Mouse (Mus musculus) T-helper 1 cell (primary cell): ENCODE measurements around the gene Gpatch8.
"Not testable (repeated sequence)": the region's sequence is repeated elsewhere in the genome, so short reads cannot be mapped to it uniquely, and the experiment has no call there.

Experiments used
- in situ Hi-C: fragments of 300-600 bp; cut with MboI, MseI; formaldehyde crosslinking; loops from one replicate; pipeline ENCODE4 v1.15.1; 2025; ENCODE audit warnings: high pct_unique_total_duplicates

Gpatch8 gene

DNA sequence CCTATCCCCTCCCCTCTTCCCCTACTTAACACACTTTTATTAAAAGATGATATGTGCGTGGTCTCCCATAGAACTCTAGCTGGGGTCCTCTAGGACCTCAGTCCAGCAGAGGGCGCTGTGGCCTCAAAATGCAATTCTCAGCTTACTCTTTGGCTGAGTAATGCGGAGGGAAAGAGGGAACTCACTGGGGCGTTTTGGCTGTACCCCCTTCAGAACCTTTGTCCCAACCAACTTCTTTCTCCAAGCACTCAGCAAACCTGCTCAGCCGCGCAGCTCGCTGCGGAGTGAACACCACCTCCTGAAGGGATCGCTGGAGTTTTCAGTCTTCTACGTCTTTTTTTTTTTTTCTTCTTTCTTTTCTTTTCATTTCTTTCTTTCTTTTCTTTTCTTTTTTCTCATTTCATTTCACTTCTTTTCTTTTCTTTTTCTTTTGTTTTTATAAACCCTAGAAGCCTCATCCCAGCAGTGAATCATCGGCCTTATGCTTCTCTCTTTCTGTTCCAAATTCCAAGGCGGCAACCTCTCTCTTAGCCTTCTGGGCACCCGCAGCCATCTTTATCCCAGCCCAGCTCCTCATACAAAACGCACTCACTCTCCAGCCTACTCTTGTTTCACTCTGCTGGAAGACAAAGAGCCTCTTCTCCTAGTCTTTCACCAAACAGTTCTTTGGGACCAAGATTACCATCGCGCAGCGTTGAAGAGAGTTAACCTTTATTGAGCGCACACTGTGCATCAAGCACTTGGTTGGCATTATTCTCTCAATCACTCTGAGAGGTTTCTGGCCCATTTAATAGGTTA is 16.9 kb upstream of the Gpatch8 start:
- in situ Hi-C loops: no loop called here

GRCm38 (mm10) chr11:102568756-102569377 is 12.7 kb upstream of the Gpatch8 start:
- in situ Hi-C loops: no loop called here

- in situ Hi-C loops: no loop called here
Measured at GRCm38 (mm10) chr11:102568191-102568590, 12.0 kb upstream of the Gpatch8 start.

- in situ Hi-C loops: no loop called here
Measured at GRCm38 (mm10) chr11:102567723-102568122, 11.5 kb upstream of the Gpatch8 start.

DNA sequence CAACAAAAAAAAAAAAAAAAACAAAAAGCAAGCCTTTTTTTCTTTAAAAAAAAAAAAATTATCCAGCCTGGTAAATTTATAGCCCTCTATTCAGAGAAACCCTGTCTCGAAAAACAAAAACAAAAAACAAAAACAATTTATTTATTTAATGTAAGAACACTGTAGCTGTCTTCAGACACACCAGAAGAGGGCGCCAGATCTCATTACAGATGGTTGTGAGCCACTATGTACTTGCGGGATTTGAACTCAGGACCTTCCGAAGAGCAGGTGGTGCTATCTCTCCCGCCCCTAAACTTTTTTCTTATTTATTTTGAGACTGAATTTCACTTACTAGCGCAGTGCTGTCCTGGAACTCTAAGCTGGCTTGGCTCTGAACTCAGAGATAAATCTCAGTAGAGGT is 11.0 kb upstream of the Gpatch8 start:
- in situ Hi-C loops: no loop called here

GRCm38 (mm10) chr11:102566290-102566689 is 10.1 kb upstream of the Gpatch8 start:
- in situ Hi-C loops: no loop called here

DNA sequence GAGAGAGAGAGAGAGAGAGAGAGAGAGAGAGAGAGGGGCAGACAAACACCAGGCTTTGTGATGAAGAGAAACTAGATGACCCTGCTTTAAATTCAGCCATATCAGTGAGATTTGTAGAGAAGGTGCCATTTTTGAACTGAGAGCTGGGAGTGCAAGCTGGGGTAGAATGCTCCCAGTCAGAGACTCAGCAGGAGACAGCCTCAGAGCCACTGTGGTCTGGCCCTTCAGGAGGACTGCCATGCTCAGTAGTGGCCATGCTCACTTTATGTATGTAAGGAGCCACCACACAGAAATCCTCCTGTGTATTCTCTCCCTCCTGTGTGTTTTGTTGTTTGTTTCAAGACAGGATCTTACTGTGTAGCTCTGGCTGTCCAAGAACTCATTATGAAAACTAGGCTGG is 9.5 kb upstream of the Gpatch8 start:
- in situ Hi-C loops: no loop called here

DNA sequence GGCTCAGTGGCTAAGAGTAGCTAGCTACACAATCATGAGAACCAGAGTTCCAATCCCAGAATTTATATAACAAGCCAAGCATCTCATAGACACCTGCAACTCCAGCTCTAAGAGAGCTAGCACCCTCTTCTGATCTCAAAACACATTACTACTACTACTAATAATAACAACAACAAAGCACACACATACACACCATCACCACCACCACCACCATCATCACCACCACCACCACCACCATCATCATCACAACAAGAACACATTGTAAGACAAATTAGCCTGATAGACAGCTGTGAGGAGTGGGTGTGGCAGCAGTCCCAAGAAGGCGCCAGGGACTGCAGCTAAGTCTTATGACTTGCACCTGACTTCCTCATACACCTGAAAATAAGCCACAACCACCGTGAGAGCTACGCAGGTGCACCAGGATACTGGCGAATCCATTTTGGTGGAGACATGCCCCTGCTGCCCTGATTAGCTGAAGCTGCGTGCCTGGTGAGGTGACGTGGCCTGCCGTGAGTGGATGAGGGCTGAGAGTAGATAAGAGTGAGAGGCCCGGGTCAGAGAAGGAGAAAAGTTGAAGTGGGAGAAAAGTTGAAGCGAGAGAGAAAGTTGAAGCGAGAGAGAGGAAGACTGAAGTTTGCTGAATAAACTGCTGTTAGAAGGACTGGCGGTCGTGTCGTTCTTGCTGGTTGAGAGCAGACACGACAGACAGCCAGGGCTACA is 8.9 kb upstream of the Gpatch8 start:
- in situ Hi-C loops: not testable (repeated sequence)

- in situ Hi-C loops: no loop called here
Measured at GRCm38 (mm10) chr11:102558704-102559103, 2.5 kb upstream of the Gpatch8 start.

DNA sequence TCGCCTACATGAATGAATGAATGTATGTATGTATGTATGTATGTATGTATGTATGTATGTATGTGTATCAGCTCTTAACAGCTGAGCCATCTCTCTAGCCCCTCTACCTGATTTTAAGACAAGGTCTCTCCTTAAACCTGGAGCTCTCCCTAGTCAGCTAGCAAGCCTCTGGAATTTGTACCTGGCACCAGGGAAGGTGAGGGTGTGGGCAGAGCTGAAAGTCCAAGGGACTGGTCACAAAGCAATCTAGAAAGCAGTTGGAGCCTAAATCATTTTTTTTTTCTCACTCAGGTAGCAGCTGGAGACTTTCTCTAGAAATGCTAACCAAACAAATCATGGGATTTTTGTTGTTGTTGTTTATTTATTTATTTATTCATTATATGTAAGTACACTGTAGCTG is 1.2 kb upstream of the Gpatch8 start:
- in situ Hi-C loops: no loop called here

- in situ Hi-C loops: no loop called here
Measured at GRCm38 (mm10) chr11:102556716-102557074, 503 bp upstream of the Gpatch8 start.

GRCm38 (mm10) chr11:102555400-102556030 is 677 bp downstream of the Gpatch8 start:
- in situ Hi-C loops: no loop called here

GRCm38 (mm10) chr11:102552051-102552450 is 4.1 kb downstream of the Gpatch8 start:
- in situ Hi-C loops: no loop called here

DNA sequence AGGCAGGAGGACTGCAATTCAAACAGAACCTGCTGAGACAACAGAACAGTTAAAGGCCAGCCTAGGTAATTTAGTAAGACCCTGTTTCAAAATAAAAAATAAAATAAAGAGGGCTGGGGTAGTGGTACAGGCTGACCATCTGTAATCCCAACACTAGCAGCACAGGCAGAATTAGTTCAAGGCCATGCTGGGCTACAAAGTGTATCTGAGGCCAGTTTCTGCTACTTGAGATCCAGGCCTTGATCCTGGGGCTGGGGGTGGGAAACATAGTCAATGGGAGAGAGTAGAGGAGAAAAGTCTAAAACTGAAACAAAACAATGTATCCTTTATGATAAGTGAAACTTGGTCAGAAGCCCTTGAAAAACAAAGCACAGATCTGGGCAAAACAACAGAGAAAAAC is 5.0 kb downstream of the Gpatch8 start:
- in situ Hi-C loops: no loop called here

DNA sequence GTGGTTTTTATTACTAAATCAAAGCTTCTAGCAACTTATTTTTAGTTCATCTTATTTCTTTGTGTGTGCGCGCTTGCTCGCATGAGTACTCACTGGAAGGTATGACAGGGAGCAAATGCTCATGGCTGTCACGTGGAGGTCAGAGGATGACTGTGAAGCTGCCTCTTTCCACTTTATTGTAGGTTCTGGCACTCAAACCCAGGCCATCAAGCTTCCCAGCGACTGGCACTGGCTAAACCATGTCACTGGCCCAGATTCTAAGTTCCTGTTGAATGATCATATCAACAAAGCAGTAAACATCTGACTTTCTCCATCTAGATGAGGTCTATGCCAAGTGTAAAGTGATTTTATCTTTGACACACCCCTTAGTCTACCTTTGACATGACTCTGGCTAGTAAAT is 14.7 kb downstream of the Gpatch8 start:
- in situ Hi-C loops: no loop called here

GRCm38 (mm10) chr11:102540286-102540685 is 15.9 kb downstream of the Gpatch8 start:
- in situ Hi-C loops: not testable (repeated sequence)

- in situ Hi-C loops: no loop called here
Measured at GRCm38 (mm10) chr11:102539690-102540089, 16.5 kb downstream of the Gpatch8 start.

DNA sequence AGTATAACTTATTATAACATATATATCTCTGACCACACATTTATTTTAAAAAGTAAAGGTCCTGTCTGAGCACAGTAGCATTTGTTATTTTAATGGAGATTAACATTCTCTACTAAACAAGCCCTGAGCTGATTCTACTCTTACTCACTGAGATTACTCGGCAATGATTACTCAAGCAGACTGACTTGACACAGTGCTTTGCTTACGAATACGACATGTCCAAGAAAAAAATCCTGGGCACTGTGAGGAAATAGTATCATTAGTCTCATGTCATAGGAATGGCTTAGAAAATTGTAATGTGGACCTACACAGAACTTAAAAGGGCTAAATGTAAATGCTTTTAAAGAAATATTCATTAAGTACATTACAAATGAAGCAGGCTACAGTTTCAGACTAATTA is 20.0 kb downstream of the Gpatch8 start:
- in situ Hi-C loops: no loop called here

- in situ Hi-C loops: no loop called here
Measured at GRCm38 (mm10) chr11:102534078-102534477, 22.1 kb downstream of the Gpatch8 start.

DNA sequence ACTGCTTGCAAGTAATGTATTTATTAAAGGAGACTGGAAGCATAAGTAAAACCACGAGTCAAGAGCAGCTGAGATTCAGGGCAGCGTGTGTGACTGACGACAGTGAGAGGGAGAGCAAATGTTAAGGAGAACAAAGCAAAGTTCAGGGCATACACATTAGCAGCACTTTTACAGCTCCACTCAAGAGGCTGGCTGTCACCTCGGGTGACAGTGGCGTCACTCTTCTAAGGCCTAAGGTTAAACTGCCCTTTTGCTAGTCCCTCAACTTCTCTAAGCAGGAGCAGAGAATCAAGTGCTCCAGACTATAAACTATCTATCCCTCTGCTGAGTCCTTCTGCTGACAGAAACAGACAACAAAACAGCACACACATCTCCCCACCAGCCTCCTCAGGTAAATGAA is 24.8 kb downstream of the Gpatch8 start:
- in situ Hi-C loops: no loop called here

DNA sequence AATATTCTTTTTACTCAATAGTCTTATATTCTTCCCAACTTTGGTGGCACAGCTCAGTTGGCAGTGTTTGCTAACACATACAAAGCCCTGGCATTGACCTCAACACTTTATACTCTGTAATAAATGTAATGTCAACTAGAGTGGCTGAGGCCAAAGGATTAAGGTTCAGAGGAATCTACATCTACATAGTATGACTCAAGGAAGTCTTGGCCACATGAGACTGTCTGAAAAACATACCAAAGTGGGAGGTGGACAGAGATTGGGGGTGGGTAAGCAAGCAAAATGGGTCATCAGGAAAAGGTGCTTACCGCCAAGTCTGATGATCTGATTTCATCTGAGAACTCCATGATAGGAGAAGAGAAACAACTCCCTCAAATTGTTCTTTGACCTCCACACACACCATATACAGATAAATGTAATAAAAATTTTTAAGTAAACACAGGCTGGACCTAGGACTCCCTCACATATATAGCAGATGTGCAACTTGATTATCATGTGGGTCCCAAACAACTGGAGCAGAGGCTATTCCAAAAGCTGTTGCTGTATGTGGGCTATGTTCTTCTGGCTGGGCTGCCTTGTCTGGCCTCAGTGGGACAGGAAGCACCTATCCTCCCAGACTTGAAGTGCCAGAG is 41.3 kb downstream of the Gpatch8 start:
- in situ Hi-C loops: no loop called here

DNA sequence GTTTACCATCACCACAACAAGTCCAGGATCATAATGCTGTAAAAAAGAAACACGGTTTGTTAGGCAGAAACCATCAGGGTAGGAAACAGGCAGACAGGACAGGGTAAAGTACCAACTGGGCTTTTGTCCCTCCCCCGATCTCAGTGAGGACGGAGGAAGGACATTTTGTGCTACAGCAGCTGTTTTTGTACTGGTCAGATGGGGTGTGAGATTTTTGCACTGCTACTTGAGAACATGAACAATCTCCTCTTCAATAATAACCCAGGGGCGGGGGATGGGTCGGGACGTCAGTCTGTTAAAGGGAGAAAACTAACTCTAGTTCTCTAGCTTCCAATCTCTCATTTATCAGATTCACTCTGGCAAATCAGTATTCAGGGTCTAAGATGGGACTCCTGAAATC is 46.0 kb downstream of the Gpatch8 start:
- in situ Hi-C loops: no loop called here
